Mouse (Mus musculus) midbrain, embryonic 14.5 days (tissue): ENCODE data around the gene Olfr60. TPM values are rescaled to one million over a fixed set of nuclear protein-coding genes. Genes with fewer than 3 reads are reported as not detected.

Source experiments
- ATAC-seq: fragments of 200-750 bp; cut with Nextera tagmentation; 2 replicates; pipeline ENCODE4 v1.8.0; 2017; ENCODE audit warnings: moderate number of reproducible peaks, moderate library complexity; ENCODE audit not compliant: low FRiP score, low TSS enrichment
- DNase-seq: peaks from one replicate; pipeline ENCODE4 v3.0.0-alpha.2; 2015
- H3K27ac ChIP-seq: fragments of 300-500 bp; sonication (generic); replicated peaks from 2 replicates; pipeline ENCODE4 v1.5.1; 2014; ENCODE audit warnings: mild to moderate bottlenecking, low read depth, low read length, moderate library complexity
- H3K27me3 ChIP-seq: fragments of 300-500 bp; sonication (generic); 2 replicates; pipeline ENCODE4 v1.6.1; 2014; ENCODE audit warnings: low read length, control low read depth, mixed read lengths; ENCODE audit not compliant: control insufficient read depth, insufficient read depth
- H3K36me3 ChIP-seq: fragments of 300-500 bp; sonication (generic); 2 replicates; pipeline ENCODE4 v1.6.1; 2014; ENCODE audit warnings: low read length, control low read depth; ENCODE audit not compliant: control insufficient read depth, insufficient read depth
- H3K4me1 ChIP-seq: fragments of 300-500 bp; sonication (generic); 2 replicates; pipeline ENCODE4 v1.6.1; 2014; ENCODE audit warnings: mild to moderate bottlenecking, antibody characterized with exemption, low read length, control low read depth; ENCODE audit not compliant: control insufficient read depth, insufficient read depth
- H3K4me2 ChIP-seq: fragments of 300-500 bp; sonication (generic); 2 replicates; pipeline ENCODE4 v1.6.1; 2014; ENCODE audit warnings: mild to moderate bottlenecking, low read length, moderate library complexity
- H3K4me3 ChIP-seq: fragments of 300-500 bp; sonication (generic); replicated peaks from 2 replicates; pipeline ENCODE4 v1.5.1; 2014; ENCODE audit warnings: low read depth, low read length
- H3K9ac ChIP-seq: fragments of 300-500 bp; sonication (generic); replicated peaks from 2 replicates; pipeline ENCODE4 v1.6.1; 2014; ENCODE audit warnings: mild to moderate bottlenecking, low read length, moderate library complexity
- H3K9me3 ChIP-seq: fragments of 300-500 bp; sonication (generic); 2 replicates; pipeline ENCODE4 v1.6.1; 2016; ENCODE audit warnings: low read length, control low read depth, mixed read lengths; ENCODE audit not compliant: control insufficient read depth
- WGBS: fragments of 180-500 bp; shearing (Covaris S2); extraction: QIAGEN DNeasy Blood & Tissue Kit; methylation state at CpG from one replicate; pipeline ENCODE4 v1.1.7; 2014; 5-methylcytosine and 5-hydroxymethylcytosine counted together
- polyA plus RNA-seq: library from polyadenylated mRNA; unstranded; fragments of >200 nt; fragmentation: Nextera tagmentation; extraction: Ambion mirVana; gene quantifications from 2 replicates; pipeline ENCODE4 v1.2.1, GENCODE M21; 2014

Gene Olfr60
- polyA plus RNA-seq, 1 experiment from 2014 or later, result not detected

DNA sequence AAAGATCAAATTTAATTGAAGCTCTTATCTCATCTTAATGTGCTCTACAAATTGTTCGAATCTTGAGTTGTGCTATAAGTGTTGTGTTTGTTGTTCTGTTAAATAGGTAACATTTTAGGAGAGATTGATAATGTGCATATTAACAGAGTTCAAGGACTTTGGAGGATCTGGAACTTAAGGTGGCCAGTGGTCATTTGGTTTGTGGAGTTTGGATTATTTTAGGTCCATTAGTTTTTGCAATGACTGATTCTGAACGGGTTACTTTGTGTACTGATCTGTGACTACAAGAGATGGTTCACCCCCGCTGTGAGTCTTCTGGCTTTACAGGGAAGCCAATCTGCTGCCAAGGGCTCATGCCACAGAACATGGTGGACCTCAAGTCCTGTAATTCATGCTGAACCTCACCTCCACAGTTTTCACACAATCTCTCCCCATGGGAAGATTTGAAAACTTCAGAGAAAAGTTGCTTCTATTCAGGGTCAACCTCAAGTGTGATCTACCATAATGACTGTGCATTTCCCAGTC lies 41.5 kb downstream of the Olfr60 start:
- WGBS, result 79% methylated on average over 3 of the region's 3 CpGs
- H3K36me3 ChIP-seq, result no peaks in the 10 kb centered on the region
- no peak overlapping the region for H3K4me3 ChIP-seq
- ATAC-seq, result no peak
- no peak overlapping the region for H3K27ac ChIP-seq
- no peak overlapping the region for H3K9ac ChIP-seq
- no peaks in the 10 kb centered on the region for H3K27me3 ChIP-seq
- no peaks in the 10 kb centered on the region for H3K4me1 ChIP-seq
- H3K4me2 ChIP-seq, result no peak overlapping the region
- no peaks in the 10 kb centered on the region for H3K9me3 ChIP-seq
- no peak for DNase-seq

- 94% methylated on average over 3 of the region's 3 CpGs for WGBS
- Histone ChIP-seq H3K27me3 (no peaks in the 10 kb centered on the region), H3K27ac (no peak overlapping the region), H3K4me1 (no peaks in the 10 kb centered on the region), H3K9me3 (no peaks in the 10 kb centered on the region), H3K4me2 (no peak overlapping the region), H3K9ac (no peak overlapping the region), H3K4me3 (no peak overlapping the region), H3K36me3 (no peaks in the 10 kb centered on the region)
- ATAC-seq, result no peak
- no peak for DNase-seq
Measured at GRCm38 (mm10) chr7:140299416-140299815, 62.1 kb downstream of the Olfr60 start.

DNA sequence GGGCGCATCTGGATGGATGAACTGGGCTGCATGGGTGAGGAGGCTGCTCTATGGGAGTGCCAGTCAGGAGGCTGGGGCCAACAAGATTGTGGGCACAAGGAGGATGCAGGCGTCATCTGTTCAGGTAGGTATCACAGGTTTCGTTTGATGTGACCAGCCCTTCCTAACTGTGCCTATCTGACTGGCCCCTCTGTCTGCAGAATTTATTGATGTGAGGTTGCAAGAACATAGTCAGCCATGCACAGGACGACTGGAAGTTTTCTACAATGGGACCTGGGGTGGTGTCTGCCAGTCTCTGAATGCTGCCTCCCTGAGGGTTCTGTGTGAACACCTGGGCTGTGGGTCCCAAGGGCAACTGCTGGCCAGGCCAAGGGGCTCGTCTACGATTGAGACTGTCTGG lies 64.6 kb downstream of the Olfr60 start:
- WGBS, result 76% methylated on average over 6 of the region's 6 CpGs
- H3K9me3 ChIP-seq, result no peaks in the 10 kb centered on the region
- ATAC-seq (no peak), DNase-seq (no peak)
- no peaks in the 10 kb centered on the region for H3K27me3 ChIP-seq
- no peak overlapping the region for H3K9ac ChIP-seq
- no peaks in the 10 kb centered on the region for H3K36me3 ChIP-seq
- no peak overlapping the region for H3K27ac ChIP-seq
- H3K4me3 ChIP-seq, result no peak overlapping the region
- H3K4me1 ChIP-seq, result no peaks in the 10 kb centered on the region
- no peak overlapping the region for H3K4me2 ChIP-seq

DNA sequence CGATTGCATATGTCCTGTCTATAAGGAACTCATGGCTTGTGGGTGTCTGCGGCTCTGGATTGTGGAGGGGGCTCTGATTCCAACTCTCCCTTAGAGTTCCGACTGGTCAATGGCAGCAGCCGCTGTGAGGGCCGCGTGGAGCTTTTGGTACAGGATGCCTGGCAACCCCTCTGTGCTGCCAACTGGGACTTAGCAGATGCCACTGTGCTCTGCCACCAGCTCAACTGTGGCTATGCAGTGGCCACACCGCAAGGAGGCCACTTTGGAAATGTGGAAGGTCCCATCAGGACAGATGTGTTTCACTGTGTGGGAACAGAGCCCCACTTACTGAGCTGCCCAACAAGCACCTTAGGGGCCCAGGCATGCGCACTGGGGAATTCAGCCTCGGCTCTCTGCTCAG lies 65.7 kb downstream of the Olfr60 start:
- Histone ChIP-seq H3K36me3 (no peaks in the 10 kb centered on the region), H3K9ac (no peak overlapping the region), H3K4me3 (no peak overlapping the region), H3K27ac (no peak overlapping the region), H3K27me3 (no peaks in the 10 kb centered on the region), H3K4me2 (no peak overlapping the region), H3K4me1 (no peaks in the 10 kb centered on the region), H3K9me3 (no peaks in the 10 kb centered on the region)
- 93% methylated on average over 9 of the region's 9 CpGs for WGBS
- no peak for DNase-seq
- no peak for ATAC-seq

Other genes with a start within 250 kb of the Olfr60 start
- gene Paox, start 245.9 kb downstream of the Olfr60 start, polyA plus RNA-seq, result 5.5 and 6.7 TPM in 2 replicates
- gene Echs1, start 245.2 kb downstream of the Olfr60 start, polyA plus RNA-seq, result 129 TPM in 2 replicates
- gene Mtg1, start 224.1 kb downstream of the Olfr60 start, polyA plus RNA-seq, result 30.0 and 34.7 TPM in 2 replicates
- gene Sprn, start 206.8 kb downstream of the Olfr60 start, polyA plus RNA-seq, result 14.4 and 15.1 TPM in 2 replicates
- not detected in 2 replicates for gene Olfr522, start 196.9 kb downstream of the Olfr60 start, polyA plus RNA-seq
- not detected in 2 replicates for gene Olfr523, start 188.5 kb downstream of the Olfr60 start, polyA plus RNA-seq
- gene Olfr524, start 155.7 kb downstream of the Olfr60 start, polyA plus RNA-seq, result not detected in 2 replicates
- not detected in 2 replicates for gene Cd163l1, start 143.4 kb downstream of the Olfr60 start, polyA plus RNA-seq
- gene 5830411N06Rik, start 114.4 kb downstream of the Olfr60 start, polyA plus RNA-seq, result not detected in 2 replicates
- gene Olfr525, start 40.8 kb downstream of the Olfr60 start, polyA plus RNA-seq, result not detected in 2 replicates
- not detected in 2 replicates for gene Olfr527, start 27.7 kb downstream of the Olfr60 start, polyA plus RNA-seq
- gene Olfr530, start 14.7 kb upstream of the Olfr60 start, polyA plus RNA-seq, result not detected in 2 replicates
- gene Olfr531, start 41.2 kb upstream of the Olfr60 start, polyA plus RNA-seq, result not detected in 2 replicates
- not detected in 2 replicates for gene Olfr532, start 60.0 kb upstream of the Olfr60 start, polyA plus RNA-seq
- not detected in 2 replicates for gene Olfr533, start 101.7 kb upstream of the Olfr60 start, polyA plus RNA-seq
- gene Olfr535, start 122.5 kb upstream of the Olfr60 start, polyA plus RNA-seq, result not detected in 2 replicates
- not detected in 2 replicates for gene Olfr536, start 145.7 kb upstream of the Olfr60 start, polyA plus RNA-seq
- not detected in 2 replicates for gene Olfr538, start 206.2 kb upstream of the Olfr60 start, polyA plus RNA-seq
- 0.04 TPM in 1 of 2 replicates, not detected in the other for gene Olfr46, start 239.6 kb upstream of the Olfr60 start, polyA plus RNA-seq